Mouse (Mus musculus): Measurements from ENCODE around the gene Tmem104. TPM values are rescaled to one million over a fixed set of nuclear protein-coding genes. Genes with fewer than 3 reads are reported as not detected.
A peak's percentile ranks its signal among the peaks of the same experiment; 100 is the strongest.

The Tmem104 gene
- polyA plus RNA-seq, 1 experiment from 2014 or later = 8.8 TPM

GRCm38 (mm10) chr11:115173549-115174339 lies 13.5 kb upstream of the Tmem104 start:
- no peaks in the 10 kb centered on the region for H3K9me3 ChIP-seq
- H3K27me3 ChIP-seq (ENCODE audit: poor library complexity, severe bottlenecking) = peaks cover 68% of the 10 kb centered on the region
- peak; percentile 34 for DNase-seq (ENCODE audit: extremely low spot score, low spot score)
- peak overlapping the region; percentile 5; the same call in 1 of the 2 replicates for H3K4me3 ChIP-seq
- H3K4me1 ChIP-seq = peaks cover 77% of the 10 kb centered on the region
- no peaks in the 10 kb centered on the region for H3K36me3 ChIP-seq (replicated peaks)
- H3K27ac ChIP-seq = peak overlapping the region; percentile 62; the same call in 1 of the 2 replicates
- WGBS = 10% methylated on average over 16 of the region's 16 CpGs

- H3K36me3 ChIP-seq (replicated peaks) = peaks cover 24% of the 10 kb centered on the region
- H3K4me1 ChIP-seq = peaks cover 78% of the 10 kb centered on the region
- H3K27ac ChIP-seq = peak overlapping the region; percentile 77
- no peaks in the 10 kb centered on the region for H3K9me3 ChIP-seq
- peak overlapping the region; percentile 5; the same call in 1 of the 2 replicates for H3K4me3 ChIP-seq
- WGBS = 62% methylated on average over 24 of the region's 24 CpGs
- DNase-seq (ENCODE audit: extremely low spot score, low spot score) = no peak
- H3K27me3 ChIP-seq (ENCODE audit: poor library complexity, severe bottlenecking) = peaks cover 61% of the 10 kb centered on the region
Observed at GRCm38 (mm10) chr11:115176399-115177190, 10.7 kb upstream of the Tmem104 start.

DNA sequence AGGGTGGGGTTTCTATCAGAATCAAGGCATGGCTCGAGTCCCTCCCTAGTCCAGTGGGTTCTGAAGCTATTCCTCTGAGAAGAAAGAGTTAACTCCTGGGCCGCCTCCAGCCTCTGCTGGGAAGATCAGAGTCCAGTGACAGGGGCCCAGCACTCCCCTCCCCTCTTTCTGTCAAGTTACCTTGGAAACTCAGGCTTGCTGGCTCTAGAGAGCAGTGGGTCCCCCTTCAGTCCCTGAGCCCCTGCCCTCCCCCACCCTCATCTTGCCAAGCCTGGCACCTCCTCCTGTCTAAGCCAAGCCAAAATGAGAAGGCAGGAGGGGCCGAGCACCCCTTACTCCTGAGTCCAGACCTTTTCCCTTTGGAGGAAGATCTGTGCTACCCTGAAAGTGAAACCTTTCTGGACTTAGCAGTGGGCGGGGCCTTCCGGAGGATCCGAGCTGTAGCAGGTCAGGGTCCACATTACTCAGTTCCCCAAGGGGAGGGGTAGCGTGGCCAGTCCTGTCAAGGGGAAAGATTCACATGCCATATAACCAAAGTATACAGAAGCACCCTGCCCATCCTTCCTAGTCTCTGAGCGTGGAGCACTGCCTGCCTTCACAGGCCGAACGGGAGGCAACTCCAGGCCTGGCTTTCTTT lies 9.6 kb upstream of the Tmem104 start:
- peak overlapping the region; percentile 77 for H3K27ac ChIP-seq
- peaks cover 67% of the 10 kb centered on the region for H3K4me1 ChIP-seq
- peaks cover 51% of the 10 kb centered on the region for H3K27me3 ChIP-seq (ENCODE audit: poor library complexity, severe bottlenecking)
- no peaks in the 10 kb centered on the region for H3K9me3 ChIP-seq
- 27% methylated on average over 10 of the region's 10 CpGs for WGBS
- peak overlapping the region; percentile 5 for H3K4me3 ChIP-seq
- H3K36me3 ChIP-seq (replicated peaks) = peaks cover 26% of the 10 kb centered on the region
- DNase-seq (ENCODE audit: extremely low spot score, low spot score) = no peak

- no peak for DNase-seq (ENCODE audit: extremely low spot score, low spot score)
- Histone ChIP-seq H3K36me3 (replicated peaks) (peaks cover 26% of the 10 kb centered on the region), H3K27ac (peak overlapping the region; percentile 36; the same call in 1 of the 2 replicates), H3K27me3 (ENCODE audit: poor library complexity, severe bottlenecking) (peaks cover 49% of the 10 kb centered on the region), H3K4me3 (no peak overlapping the region), H3K4me1 (peaks cover 56% of the 10 kb centered on the region), H3K9me3 (no peaks in the 10 kb centered on the region)
- WGBS = 80% methylated on average over 2 of the region's 2 CpGs
Observed at GRCm38 (mm10) chr11:115178766-115179165, 8.5 kb upstream of the Tmem104 start.

DNA sequence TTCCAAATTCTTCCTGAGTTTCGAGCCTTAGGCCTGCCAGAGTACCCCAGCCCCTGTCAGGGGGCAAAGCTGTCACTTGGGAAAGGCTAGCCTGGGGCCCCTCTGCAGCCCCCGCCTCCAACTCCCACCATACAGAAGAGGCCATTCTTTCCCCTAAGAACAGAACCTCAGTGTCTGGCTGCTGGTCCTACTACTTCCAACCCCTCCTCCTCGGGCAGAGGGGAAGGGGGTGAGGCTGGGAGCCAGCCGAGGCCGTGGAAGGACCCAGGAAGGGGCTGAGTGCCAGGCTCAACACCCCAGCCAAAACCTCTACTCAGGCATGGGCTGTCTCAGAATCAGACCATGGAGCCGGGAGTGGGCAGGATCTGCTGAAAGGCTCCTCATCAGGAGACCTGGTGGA lies 8.1 kb upstream of the Tmem104 start:
- WGBS = 68% methylated on average over 6 of the region's 6 CpGs
- H3K27ac ChIP-seq = peak overlapping the region; percentile 36; the same call in 1 of the 2 replicates
- H3K27me3 ChIP-seq (ENCODE audit: poor library complexity, severe bottlenecking) = peaks cover 45% of the 10 kb centered on the region
- peaks cover 52% of the 10 kb centered on the region for H3K4me1 ChIP-seq
- H3K36me3 ChIP-seq (replicated peaks) = peaks cover 26% of the 10 kb centered on the region
- DNase-seq (ENCODE audit: extremely low spot score, low spot score) = no peak
- no peak overlapping the region for H3K4me3 ChIP-seq
- H3K9me3 ChIP-seq = no peaks in the 10 kb centered on the region

DNA sequence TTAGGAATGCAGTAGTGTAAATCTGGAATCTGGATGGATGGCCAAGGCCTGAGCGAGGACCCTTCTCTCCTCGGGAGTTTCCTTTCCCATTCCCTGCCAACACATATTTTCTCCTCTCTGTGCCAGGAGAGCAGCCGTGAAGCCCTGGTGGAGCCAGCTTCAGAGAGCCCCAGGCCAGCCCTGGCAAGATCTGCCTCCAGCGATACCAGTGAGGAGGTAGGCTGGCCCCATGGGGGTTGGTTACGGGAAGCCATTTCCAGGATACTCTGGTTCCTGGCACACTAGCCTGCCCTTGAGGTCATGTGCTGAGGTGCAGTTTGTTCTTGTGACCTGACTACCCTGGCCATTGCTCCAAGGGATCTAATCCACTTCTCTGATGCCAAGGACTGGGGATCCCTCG lies 7.4 kb upstream of the Tmem104 start:
- peaks cover 45% of the 10 kb centered on the region for H3K4me1 ChIP-seq
- peaks cover 38% of the 10 kb centered on the region for H3K27me3 ChIP-seq (ENCODE audit: poor library complexity, severe bottlenecking)
- 90% methylated on average over 6 of the region's 6 CpGs for WGBS
- no peaks in the 10 kb centered on the region for H3K9me3 ChIP-seq
- no peak for DNase-seq (ENCODE audit: extremely low spot score, low spot score)
- peaks cover 26% of the 10 kb centered on the region for H3K36me3 ChIP-seq (replicated peaks)
- no peak overlapping the region for H3K27ac ChIP-seq
- H3K4me3 ChIP-seq = no peak overlapping the region

DNA sequence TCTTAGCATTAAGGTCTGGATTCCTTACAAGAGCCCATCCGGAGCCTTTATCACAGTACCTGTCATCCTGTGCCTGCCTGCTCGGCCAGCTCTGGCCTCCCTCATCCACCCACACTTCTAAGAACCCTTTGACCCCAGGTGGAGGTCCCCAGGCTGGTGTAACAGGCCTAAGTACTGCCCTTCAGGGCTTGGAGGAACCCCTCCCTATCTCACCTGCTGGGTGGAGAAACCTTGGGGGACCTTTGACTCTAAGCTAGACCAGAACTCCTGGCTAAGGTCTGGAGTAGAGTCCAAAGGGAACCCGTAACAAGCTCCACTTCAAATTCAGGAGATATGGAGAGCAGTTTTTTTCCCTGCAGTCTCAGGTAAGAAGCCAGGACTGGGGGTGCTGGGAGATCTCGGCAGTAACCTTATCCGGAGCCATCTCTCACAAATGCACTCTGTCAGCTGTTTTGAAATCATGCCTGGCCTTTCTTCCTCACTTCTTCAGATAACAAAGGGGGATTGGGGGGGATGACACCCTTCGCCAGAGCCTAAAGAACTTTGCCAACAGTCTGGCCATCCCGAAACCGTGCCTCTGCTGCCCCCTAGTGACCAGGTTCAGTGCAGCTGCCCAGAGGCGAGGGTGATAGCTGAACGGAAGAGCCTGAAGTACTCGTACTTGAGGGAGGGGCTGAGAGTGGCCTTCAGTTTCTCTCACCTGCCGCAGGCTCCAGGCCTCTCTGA lies 5.2 kb upstream of the Tmem104 start:
- Histone ChIP-seq H3K27ac (no peak overlapping the region), H3K4me1 (peaks cover 35% of the 10 kb centered on the region), H3K4me3 (no peak overlapping the region), H3K27me3 (ENCODE audit: poor library complexity, severe bottlenecking) (peaks cover 16% of the 10 kb centered on the region), H3K36me3 (replicated peaks) (peaks cover 26% of the 10 kb centered on the region), H3K9me3 (no peaks in the 10 kb centered on the region)
- WGBS = 25% methylated on average over 12 of the region's 12 CpGs
- peak; percentile 83 for DNase-seq (ENCODE audit: extremely low spot score, low spot score)

- 50% methylated on average over 4 of the region's 4 CpGs for WGBS
- no peak overlapping the region for H3K27ac ChIP-seq
- no peak overlapping the region for H3K4me3 ChIP-seq
- no peak for DNase-seq (ENCODE audit: extremely low spot score, low spot score)
- H3K4me1 ChIP-seq = peaks cover 28% of the 10 kb centered on the region
- H3K27me3 ChIP-seq (ENCODE audit: poor library complexity, severe bottlenecking) = 0 out of 2 replicates have a peak, but pooled peaks cover 10% of the 10 kb centered on the region
- H3K36me3 ChIP-seq (replicated peaks) = peaks cover 21% of the 10 kb centered on the region
- no peaks in the 10 kb centered on the region for H3K9me3 ChIP-seq
Observed at GRCm38 (mm10) chr11:115184973-115185372, 2.3 kb upstream of the Tmem104 start.

GRCm38 (mm10) chr11:115187693-115188092 lies 406 bp downstream of the Tmem104 start, which contains the start of gene Nat9:
Gene Nat9 (minus strand): TSS chr11:115187859.
- peak within 1 kb of the TSS; percentile 86 for H3K27ac ChIP-seq
- peak within 1 kb of the TSS; percentile 70 for H3K4me3 ChIP-seq
- H3K27me3 ChIP-seq (ENCODE audit: poor library complexity, severe bottlenecking) = 0 out of 2 replicates have a peak, but pooled peaks cover 9% of the 10 kb centered on the region
- peaks cover 32% of the 10 kb centered on the region for H3K4me1 ChIP-seq
- no peak for DNase-seq (ENCODE audit: extremely low spot score, low spot score)
- WGBS = 14% methylated on average over 12 of the region's 12 CpGs
- peaks cover 17% of the 10 kb centered on the region for H3K36me3 ChIP-seq (replicated peaks)
- H3K9me3 ChIP-seq = no peaks in the 10 kb centered on the region

- 87% methylated on average over 13 of the region's 13 CpGs for WGBS
- DNase-seq (ENCODE audit: extremely low spot score, low spot score) = no peak
- Histone ChIP-seq H3K4me3 (peak overlapping the region; percentile 70; the same call in 1 of the 2 replicates), H3K27ac (no peak overlapping the region), H3K9me3 (no peaks in the 10 kb centered on the region), H3K36me3 (replicated peaks) (peaks cover 17% of the 10 kb centered on the region), H3K27me3 (ENCODE audit: poor library complexity, severe bottlenecking) (no peaks in the 10 kb centered on the region), H3K4me1 (peaks cover 32% of the 10 kb centered on the region)
Observed at GRCm38 (mm10) chr11:115188539-115189231, 1.4 kb downstream of the Tmem104 start.

DNA sequence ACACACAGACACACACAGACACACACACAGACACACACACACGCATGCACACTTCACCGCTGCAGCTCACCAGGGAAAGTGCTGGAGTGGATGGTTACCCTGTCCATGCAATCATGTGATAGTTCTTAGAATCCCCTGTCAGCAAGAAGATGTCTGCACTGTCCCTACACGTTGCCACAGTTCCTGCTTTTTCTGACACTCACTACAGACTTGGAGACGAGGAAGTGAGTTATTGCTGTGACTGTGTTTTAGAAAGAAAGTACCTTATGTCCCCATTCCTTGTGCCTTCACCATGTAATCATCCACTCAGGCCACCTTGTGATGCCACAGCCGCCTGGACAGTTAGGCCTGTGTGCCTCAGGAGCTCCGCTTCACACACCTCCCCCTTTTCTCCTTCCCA lies 2.0 kb downstream of the Tmem104 start:
- H3K27ac ChIP-seq = no peak overlapping the region
- no peaks in the 10 kb centered on the region for H3K27me3 ChIP-seq (ENCODE audit: poor library complexity, severe bottlenecking)
- no peaks in the 10 kb centered on the region for H3K9me3 ChIP-seq
- H3K4me3 ChIP-seq = no peak overlapping the region
- peaks cover 17% of the 10 kb centered on the region for H3K36me3 ChIP-seq (replicated peaks)
- 91% methylated on average over 6 of the region's 6 CpGs for WGBS
- H3K4me1 ChIP-seq = peaks cover 32% of the 10 kb centered on the region
- no peak for DNase-seq (ENCODE audit: extremely low spot score, low spot score)

Measured in forebrain, embryonic 10.5 days (tissue).